ENCODE assay signal across 8 mouse cellular contexts in genomic region chr13:112509465-112509864, GRCm38 (mm10). TPM values are rescaled to one million over a fixed set of nuclear protein-coding genes. Genes with fewer than 3 reads are reported as not detected.
DNase-seq lines count a peak whose midpoint lies in the region; ATAC-seq and TF ChIP-seq lines count a peak whose summit lies in the region.

No protein-coding gene starts in this region.

- intact Hi-C loops in left cerebral cortex, adult 2 months (cut with DNase I), result loop anchor here (1.0 to 10.0 kb wide), 3 partner anchors 201 to 725 kb away; no protein-coding TSS in a partner anchor

- no peak overlapping the region for H3K9ac ChIP-seq in forebrain, embryonic 13.5 days
- no peak overlapping the region for H3K9ac ChIP-seq in midbrain, embryonic 12.5 days (replicated peaks)

- H3K36me3 ChIP-seq in forebrain, embryonic 13.5 days (ENCODE audit: poor library complexity, severe bottlenecking), result peaks cover 19% of the 10 kb centered on the region
- H3K36me3 ChIP-seq in midbrain, embryonic 12.5 days, result peaks cover 16% of the 10 kb centered on the region

- ATAC-seq in cerebellum, adult (ENCODE audit: insufficient number of reproducible peaks, low FRiP score, low TSS enrichment), result peak; percentile 79
- peak; percentile 83 for ATAC-seq in forebrain, embryonic 13.5 days
- peak; percentile 68 for ATAC-seq in midbrain, embryonic 12.5 days (ENCODE audit: low FRiP score, low read depth)

- H3K27me3 ChIP-seq in forebrain, embryonic 13.5 days, result no peaks in the 10 kb centered on the region
- H3K27me3 ChIP-seq in midbrain, embryonic 12.5 days, result no peaks in the 10 kb centered on the region

- no peak overlapping the region for H3K4me2 ChIP-seq in forebrain, embryonic 13.5 days
- H3K4me2 ChIP-seq in midbrain, embryonic 12.5 days (replicated peaks), result no peak overlapping the region

- 24% methylated on average over 4 of the region's 4 CpGs for WGBS in forebrain, embryonic 13.5 days
- 32% methylated on average over 4 of the region's 4 CpGs for WGBS in midbrain, embryonic 12.5 days

- no peaks in the 10 kb centered on the region; the same call in 1 of the 2 replicates for H3K4me1 ChIP-seq in forebrain, embryonic 13.5 days
- H3K4me1 ChIP-seq in midbrain, embryonic 12.5 days, result no peaks in the 10 kb centered on the region

- peak; percentile 92 for TF ChIP-seq CTCF in left cerebral cortex, adult 2 months (IDR thresholded peaks at IDR 0.05)

- H3K9me3 ChIP-seq in forebrain, embryonic 13.5 days (replicated peaks), result no peaks in the 10 kb centered on the region
- no peaks in the 10 kb centered on the region for H3K9me3 ChIP-seq in midbrain, embryonic 12.5 days

- H3K27ac ChIP-seq in forebrain, embryonic 13.5 days, result no peak overlapping the region
- H3K27ac ChIP-seq in left cerebral cortex, adult 2 months, result no peak overlapping the region
- no peak overlapping the region for H3K27ac ChIP-seq in midbrain, embryonic 12.5 days (replicated peaks)

- DNase-seq in kidney, adult 18-20 months, result peak; percentile 57
- DNase-seq in kidney, adult 11 months, result no peak
- DNase-seq in induced T-regulatory cell, adult 2 months (ENCODE audit: low read depth), result peak; percentile 87
- peak; percentile 47 to 55 for DNase-seq in left cerebral cortex, adult 2 months (ENCODE audit: extremely low spot score in 1 of 2, low spot score in 2 of 2)
- DNase-seq in spleen, postnatal 36 days (ENCODE audit: low spot score in 2 of 2), result peak; percentile 25 to 39

- H3K4me3 ChIP-seq in forebrain, embryonic 13.5 days, result no peak overlapping the region
- H3K4me3 ChIP-seq in left cerebral cortex, adult 2 months, result no peak overlapping the region
- no peak overlapping the region for H3K4me3 ChIP-seq in midbrain, embryonic 12.5 days

RNA-seq across cellular contexts. Expression of gene Il6st, which starts 45.6 kb away (rescaled TPM):
- 9.5 and 11.0 TPM in 2 replicates for polyA plus RNA-seq in forebrain, embryonic 13.5 days (2015; fragmentation: Nextera tagmentation; extraction: Ambion mirVana)
- 10 to 100 TPM; 73.3 to 80.1 TPM for total RNA-seq in left cerebral cortex, adult 2 months (2021)
- 39.5 and 40.0 TPM in 2 replicates for polyA plus RNA-seq in midbrain, embryonic 12.5 days (2016; fragmentation: Nextera tagmentation; extraction: Ambion mirVana)
